Mouse (Mus musculus) kidney, adult 9 months (tissue): ENCODE results near the gene Slc38a3.

Source experiments
- DNase-seq: peaks from one replicate; pipeline ENCODE4 v3.0.0; 2022

The Slc38a3 gene

DNA sequence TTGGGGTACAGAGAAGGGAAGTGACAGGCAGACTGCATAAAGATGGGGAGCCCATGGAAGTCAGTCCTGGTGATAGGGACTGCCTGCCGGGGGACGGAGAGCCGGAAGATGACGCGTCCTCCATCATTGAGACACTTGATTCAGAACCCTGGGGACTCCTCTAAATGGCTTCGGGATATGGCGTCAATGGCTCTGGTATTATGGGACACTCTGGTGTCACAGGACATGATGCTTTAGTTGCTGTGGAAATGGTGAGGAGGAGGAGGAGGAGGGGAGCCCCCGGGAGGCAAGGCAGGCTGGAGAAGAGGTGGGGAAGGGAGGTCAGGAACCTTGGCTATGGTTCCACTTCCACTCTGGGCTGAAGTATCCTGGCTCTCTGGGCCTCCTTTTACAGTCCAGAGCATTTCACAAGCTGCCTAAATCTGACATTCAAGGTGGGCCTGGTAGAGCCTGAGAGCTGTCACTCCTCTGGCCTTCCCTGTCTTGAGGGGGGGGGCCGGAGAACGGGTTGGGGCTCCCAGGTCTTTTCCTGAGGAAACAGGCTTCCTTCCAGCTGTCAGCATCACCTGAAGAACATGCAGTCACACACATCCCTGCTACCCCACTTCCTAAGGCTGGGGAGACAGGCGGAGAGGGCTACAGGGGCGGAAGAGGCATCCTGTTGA, 26.2 kb upstream of the Slc38a3 start:
- peak; percentile 54 for DNase-seq

DNA sequence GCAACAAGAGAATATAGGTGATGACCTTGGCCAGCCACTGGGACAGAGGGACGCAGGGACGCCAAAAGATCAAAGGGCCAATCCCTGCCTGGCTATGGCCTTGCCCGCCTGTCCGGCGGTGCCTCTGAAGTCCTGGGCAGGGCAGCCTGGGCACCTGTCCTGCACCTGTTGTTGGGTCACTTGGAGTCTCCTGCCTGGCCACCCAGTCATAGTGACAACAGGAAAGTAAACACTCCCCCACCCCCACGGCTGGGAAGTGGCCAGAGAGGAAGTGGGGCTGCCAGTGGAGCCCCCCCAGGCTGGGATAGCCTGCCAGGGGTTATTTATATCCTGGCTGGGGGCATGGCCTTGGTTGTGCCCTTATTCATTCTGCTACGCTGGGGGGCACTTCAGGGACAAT, 25.3 kb upstream of the Slc38a3 start:
- no peak for DNase-seq

DNA sequence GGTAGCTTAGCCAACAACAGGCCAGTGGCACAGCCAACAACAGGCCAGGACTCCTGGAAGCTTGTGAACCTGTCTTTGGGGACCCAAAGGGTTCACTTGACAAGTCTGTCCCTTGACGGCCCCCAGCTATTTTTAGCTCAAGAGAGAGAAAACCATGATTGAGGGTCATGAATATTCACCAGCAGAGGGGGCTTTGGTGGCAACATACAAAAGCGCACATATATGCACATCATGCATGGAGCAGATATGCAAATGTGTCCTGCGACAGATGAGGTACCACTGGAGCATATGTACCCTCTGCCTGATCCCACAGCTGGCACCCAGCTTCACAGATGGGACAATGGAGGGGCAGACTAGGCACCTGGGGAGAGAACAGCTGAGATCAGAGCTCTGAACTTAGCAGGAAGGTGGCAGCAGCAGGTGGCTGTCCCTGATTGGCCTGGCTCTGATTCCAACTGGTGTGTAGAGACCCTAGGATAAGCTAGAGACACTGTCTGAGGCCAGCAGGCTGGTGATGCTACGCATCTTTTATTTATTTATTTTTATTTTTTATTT, 24.2 kb upstream of the Slc38a3 start:
- no peak for DNase-seq

GRCm38 (mm10) chr9:107692785-107693184, 23.5 kb upstream of the Slc38a3 start:
- DNase-seq: no peak

DNA sequence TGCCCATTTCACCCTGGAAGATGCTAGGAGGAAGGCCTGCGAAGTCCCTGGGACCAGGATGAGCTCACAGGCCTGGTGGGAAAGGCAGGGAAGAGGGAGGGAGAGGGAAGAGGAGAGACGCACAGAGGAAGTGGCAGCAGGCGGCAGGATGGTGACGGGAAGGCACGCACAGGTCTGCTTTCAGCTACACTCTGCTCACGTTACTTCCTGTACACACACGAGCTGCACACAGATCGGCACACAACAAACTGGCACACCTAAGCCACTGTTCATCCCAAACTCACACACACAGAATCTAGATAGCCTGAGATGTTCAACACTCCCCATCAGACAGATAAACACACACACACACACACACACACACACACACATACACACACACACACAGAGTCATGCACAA, 21.1 kb upstream of the Slc38a3 start:
- no peak for DNase-seq

DNA sequence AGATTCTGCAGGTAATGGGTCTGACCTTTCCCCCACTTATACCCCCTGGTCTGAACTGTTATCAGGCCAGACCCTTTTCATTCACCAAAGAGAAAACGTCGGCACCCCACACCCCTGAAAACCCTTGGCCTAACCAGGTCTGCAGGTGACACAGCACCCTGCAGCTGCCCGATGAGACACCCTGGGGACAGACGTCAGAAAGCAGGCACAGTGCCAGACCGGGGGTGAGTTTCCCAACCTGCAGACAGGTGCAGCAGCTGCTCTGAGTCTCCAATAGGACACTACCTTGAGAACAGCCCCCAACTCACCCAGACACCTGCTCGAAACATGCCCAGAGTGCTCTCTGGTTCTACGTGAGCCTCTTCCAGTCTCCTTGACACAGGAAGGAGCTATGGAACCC, 19.6 kb upstream of the Slc38a3 start:
- DNase-seq: no peak

DNA sequence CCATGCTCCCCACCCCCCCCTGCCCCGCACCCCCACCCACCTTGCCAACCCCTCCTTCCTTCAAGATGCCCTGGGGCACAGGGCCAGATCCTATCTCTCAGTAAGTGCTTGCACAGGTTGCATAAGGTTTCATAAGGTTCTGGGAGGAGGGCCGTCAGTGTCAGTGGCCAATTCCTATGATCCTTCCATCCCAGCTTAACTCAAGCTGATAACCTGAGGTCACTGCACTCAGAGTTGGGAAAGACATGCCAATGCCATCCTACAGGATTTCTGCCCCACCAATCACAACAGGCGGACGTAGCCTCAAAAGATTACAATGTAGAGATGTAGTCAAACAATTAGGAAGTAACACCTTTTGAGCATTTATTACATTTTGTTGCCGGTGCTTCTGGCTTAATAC, 19.1 kb upstream of the Slc38a3 start:
- DNase-seq: no peak

- DNase-seq: peak; percentile 57
Measured at GRCm38 (mm10) chr9:107685231-107685981, 16.1 kb upstream of the Slc38a3 start.

DNA sequence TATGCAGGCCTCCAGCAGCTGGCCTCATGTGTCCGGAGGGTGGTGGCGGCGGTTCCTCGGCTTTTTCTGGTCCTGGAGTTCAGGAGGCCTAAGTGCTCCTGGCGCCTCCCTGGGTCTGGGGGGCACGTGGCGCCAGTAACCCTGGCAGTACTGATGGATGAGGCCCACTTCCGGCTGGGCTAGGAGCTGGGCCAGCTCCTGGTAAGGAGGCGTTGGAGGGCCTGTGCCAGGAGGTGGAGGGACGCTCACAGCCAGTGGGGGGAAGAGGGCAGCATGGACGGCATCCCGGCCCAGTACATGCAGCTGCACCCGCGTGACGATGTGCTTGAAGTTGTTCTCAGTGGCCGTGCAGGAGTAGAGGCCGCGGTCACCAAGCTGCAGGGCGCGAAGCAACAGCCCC, 13.1 kb upstream of the Slc38a3 start:
- DNase-seq: no peak

- DNase-seq: no peak
Measured at GRCm38 (mm10) chr9:107679501-107679900, 10.2 kb upstream of the Slc38a3 start, which contains the start of gene Gnat1. Gene Gnat1, minus strand, starts transcription at chr9:107679712.

DNA sequence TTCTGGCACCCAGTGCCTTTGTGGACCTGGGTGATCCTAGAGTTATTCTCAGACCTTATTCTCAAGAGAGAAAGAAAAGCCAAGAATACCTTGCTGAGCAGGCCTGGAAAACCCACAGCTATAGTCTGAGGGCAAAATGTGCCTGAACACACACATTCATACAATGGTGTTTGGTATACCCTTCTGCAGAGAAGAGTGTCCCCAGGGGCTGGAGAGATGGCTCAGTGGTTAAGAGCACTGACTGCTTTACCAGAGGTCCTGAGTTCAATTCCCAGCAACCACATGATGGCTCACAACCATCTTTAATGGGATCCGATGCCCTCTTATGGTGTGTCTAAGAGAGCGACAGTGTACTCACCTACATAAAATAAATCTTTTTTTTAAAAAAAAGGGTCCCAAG, 9.5 kb upstream of the Slc38a3 start:
- DNase-seq: no peak

- peak; percentile 89 for DNase-seq
Measured at GRCm38 (mm10) chr9:107677819-107678526, 8.6 kb upstream of the Slc38a3 start.

GRCm38 (mm10) chr9:107677091-107677784, 7.9 kb upstream of the Slc38a3 start:
- DNase-seq: peak; percentile 61

- no peak for DNase-seq
Measured at GRCm38 (mm10) chr9:107676302-107676701, 7.0 kb upstream of the Slc38a3 start.

GRCm38 (mm10) chr9:107675671-107676301, 6.5 kb upstream of the Slc38a3 start:
- peak; percentile 67 for DNase-seq

DNA sequence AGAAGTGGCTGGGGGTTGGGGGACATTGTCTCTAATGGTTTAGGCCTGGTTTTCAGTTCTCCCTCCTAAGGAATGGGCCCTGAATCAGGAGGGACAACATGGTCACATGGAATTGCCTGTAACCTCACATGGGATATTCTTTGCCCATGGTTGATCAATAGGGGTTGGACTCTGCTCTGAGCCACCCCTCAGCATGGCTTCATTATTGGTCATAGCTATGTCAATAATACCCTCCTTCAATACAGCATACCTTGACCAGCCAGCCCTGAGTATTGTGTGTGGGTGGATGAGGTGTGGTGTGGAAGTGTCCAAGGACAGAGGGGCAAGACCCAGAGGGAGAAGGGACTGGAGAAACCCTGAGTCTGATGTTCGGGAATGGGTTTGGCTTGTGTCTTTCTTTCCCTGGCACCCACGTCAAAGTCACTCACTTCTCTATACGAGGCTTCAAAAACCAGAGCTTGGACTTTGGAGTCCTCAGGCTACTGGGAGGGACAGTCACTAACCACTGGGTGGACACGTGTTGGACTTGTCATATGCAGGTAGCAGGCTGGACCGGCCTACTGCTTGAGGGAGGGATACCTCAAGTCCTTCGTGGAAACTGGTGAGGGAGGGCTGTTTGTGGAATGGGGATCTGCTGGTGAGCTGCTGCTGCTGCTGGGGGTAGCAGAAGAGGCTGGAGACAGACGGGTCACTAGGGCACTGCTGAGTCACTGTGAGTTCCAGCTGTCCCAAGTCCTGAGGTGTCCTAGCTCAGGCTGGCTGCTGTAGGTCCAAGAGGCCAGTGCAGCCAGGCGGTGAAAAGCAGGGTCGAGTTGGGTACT, 5.5 kb upstream of the Slc38a3 start:
- peak; percentile 72 for DNase-seq

GRCm38 (mm10) chr9:107670259-107670658, 929 bp upstream of the Slc38a3 start:
- DNase-seq: peak; percentile 78

DNA sequence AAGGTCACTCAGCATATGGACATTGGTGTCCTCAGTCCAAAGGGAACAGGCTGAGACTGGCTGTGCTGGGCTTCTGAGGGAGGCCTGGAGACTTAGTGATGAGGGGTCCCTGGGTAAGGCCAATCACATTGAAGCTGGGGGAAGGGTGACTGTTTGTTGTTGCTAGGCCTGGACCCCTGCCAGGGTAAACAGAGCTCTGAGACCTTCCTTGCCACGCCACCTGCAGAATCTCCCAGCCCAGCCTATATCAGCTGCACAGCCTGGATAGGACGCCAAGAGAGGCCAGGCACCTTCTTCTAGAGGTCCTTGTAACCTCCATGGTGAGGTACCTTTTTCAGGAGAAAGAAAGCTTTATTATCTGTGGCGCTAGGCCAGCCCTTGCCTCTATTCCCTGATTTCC, 414 bp downstream of the Slc38a3 start:
- no peak for DNase-seq

GRCm38 (mm10) chr9:107668011-107668410, 1.3 kb downstream of the Slc38a3 start:
- no peak for DNase-seq

DNA sequence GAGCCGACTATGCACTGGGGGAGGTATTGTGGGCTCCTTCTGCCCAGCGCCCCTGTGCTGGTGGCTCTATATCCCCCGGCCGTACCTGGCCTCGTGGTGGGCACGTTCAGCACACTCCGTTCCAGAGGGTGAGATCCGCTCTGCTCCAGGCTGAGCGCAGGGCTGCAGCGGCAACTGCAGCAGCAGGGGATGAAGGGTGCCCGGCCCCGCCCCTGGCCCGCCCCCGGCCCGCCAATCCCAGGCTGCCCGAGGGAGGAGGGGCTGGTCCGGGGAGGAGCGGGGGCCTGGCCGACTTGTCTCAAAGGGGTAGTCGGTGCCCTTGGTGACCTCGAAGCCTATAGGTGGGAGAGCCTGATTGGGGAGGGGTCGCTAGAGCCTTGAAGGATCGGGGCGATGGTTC, 2.1 kb downstream of the Slc38a3 start:
- peak; percentile 49 for DNase-seq

DNA sequence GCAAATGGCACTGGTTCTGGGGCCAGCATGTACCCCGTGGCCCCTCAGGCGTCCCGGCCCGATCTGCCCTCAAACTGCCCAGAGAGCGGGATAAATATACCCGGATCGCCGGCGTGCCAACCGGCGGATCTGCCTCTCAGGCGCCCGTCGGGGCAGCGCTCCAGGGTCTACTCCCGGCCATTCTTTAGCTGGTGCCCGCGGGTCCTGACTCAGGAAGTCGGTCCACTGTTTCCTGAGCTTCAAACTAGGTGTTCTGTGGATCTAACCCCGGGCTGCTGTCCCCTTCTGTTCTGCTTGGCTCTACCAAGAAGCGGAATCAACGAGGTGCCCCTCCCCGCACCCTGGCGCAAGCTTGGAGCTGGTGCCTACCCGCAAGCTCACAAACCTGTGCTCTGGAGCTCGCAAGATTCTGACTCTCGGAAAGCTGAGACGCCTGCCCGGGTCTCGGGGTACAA, 2.6 kb downstream of the Slc38a3 start:
- DNase-seq: no peak
